Mouse (Mus musculus): ENCODE results near the gene Mmp1b. TPM values are rescaled to one million over a fixed set of nuclear protein-coding genes. Genes with fewer than 3 reads are reported as not detected.
"Not testable (repeated sequence)": the region's sequence is repeated elsewhere in the genome, so short reads cannot be mapped to it uniquely, and the experiment has no call there.

The Mmp1b gene
- not detected for total RNA-seq (2021)
- polyA plus RNA-seq (2012; rRNA removed), result not detected in 2 replicates
- long read RNA-seq, result 0 reads

DNA sequence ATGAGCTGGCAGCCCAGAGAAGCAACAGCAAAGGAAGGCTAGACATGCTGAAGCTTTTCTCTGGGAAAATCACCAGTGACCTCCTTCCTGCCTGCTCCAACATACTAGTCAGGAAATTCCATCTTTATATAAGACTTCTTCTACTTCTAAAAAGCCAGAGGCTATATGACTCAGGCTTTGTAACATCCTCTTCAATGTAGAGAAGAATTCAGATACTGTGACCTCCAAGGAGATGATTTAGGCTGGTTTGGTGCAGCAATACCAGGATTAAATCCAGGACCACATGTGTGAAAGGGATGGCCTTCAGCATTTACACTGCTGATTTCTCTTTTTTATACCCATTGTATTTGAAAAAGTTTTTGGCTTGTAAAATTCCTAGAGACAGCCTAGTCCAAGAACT, at the start of gene Mmp1b:
Gene Mmp1b (minus strand): TSS at position 101 of the 400 bp plus-strand sequence.
- no peak for DNase-seq

DNA sequence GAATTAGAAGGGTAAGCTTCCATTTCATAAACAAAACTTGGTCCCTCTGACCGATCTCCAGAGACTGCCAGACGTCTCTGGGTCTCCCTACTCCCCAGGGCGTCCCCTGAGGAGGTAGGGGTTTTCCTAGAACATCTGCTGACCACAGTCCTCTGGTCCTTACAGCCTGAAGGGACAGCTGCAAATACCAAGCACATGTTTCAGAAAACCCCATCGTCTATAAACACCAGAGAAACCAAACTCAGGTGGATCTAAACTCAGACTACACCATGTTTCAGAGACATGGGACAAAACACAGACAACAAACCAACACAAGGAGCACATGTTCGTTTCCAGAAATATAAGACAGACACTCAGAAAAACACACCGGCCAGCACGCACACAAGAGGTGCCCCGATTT, 8.7 kb upstream of the Mmp1b start:
- not testable (repeated sequence) for DNase-seq

GRCm38 (mm10) chr9:7354535-7354934, 33.3 kb downstream of the Mmp1b start:
- no peak for DNase-seq

DNA sequence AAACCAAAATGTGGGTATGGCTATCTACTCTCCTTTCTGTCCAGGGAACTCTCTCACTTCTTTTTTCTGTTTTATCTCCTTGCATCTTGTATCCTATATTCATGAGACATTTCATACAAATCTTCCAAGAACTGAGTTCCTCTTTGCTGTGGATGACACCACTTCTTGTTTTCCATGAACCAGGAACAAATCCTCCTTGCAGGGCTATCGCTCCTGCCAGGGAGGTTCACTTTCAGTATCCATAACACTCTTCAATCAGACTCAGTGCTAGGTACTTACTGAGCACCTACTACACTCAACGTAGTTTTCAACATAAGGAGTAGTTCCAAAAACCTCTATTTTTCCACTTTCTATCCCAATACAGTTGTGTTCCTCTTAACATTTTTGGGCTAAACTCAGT, 42.3 kb downstream of the Mmp1b start:
- DNase-seq, result no peak

DNA sequence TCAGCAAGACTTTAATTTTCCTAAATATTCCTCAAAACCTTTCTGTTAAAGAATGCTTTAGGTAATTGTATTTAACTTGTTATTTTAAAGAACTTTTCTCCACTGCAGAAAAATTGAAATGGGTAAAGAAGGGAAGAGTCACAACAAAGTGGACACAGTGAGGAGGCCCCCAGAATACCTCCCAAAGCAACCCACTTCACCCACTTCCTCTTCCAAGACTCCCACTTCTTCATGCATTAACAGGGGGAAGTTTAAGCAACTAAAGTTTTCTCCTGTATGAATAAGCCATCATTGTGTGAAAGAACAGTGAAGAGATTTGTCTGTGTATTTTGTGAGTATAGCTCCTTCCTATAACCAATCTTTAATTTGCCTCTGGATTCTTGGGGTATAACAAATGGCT, 43.7 kb downstream of the Mmp1b start, which contains the start of gene Mmp12:
Gene Mmp12 (plus strand): TSS at position 275 of the 400 bp plus-strand sequence.
- no peak for DNase-seq

- no peak for DNase-seq
Measured at GRCm38 (mm10) chr9:7336740-7337483, 50.9 kb downstream of the Mmp1b start.

GRCm38 (mm10) chr9:7335766-7336680, 51.8 kb downstream of the Mmp1b start:
- no peak for DNase-seq

DNA sequence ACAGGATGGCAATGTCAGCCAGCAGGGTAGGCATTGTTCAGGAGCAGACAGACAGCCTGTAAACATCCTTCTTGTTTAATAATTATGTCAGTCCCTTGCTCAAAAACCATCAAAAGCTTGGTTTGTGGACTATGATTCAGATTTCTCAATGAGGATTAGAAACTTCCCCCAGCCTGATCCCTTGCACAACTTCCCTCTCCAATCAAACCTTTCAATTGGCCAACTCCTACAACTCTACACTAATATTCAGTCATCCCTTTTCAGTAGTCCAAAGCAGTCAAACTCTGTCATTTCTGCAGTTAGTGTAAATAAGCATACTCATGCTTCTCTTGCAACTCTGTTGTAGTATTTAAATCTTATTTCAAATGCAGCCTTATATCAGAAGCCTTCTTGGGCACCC, 56.0 kb downstream of the Mmp1b start:
- no peak for DNase-seq

Other genes starting within 250 kb of the Mmp1b start
- gene Dync2h1, start 203.6 kb downstream of the Mmp1b start, total RNA-seq (2021), result 10 to 100 TPM in 1 of 2 experiments, 1 to 10 TPM in 1; 9.1 to 11.0 TPM
- 0.79 and 0.85 TPM in 2 replicates for gene Dync2h1, start 203.6 kb downstream of the Mmp1b start, polyA plus RNA-seq (2012; rRNA removed)
- gene Dcun1d5, start 203.5 kb downstream of the Mmp1b start, total RNA-seq (2021), result 10 to 100 TPM; 69.1 to 73.3 TPM
- 52.1 and 62.2 TPM in 2 replicates for gene Dcun1d5, start 203.5 kb downstream of the Mmp1b start, polyA plus RNA-seq (2012; rRNA removed)
- 1 to 10 TPM in 1 of 2 experiments, under 1 TPM in 1; 0.37 to 1.1 TPM for gene Mmp13, start 115.5 kb downstream of the Mmp1b start, total RNA-seq (2021)
- gene Mmp13, start 115.5 kb downstream of the Mmp1b start, polyA plus RNA-seq (2012; rRNA removed), result 0.12 and 0.32 TPM in 2 replicates
- 10 to 100 TPM in 1 of 2 experiments, 1 to 10 TPM in 1; 4.5 to 16.2 TPM for gene Mmp12, start 43.7 kb downstream of the Mmp1b start, total RNA-seq (2021)
- gene Mmp12, start 43.7 kb downstream of the Mmp1b start, polyA plus RNA-seq (2012; rRNA removed), result 0.75 and 1.2 TPM in 2 replicates
- not detected for gene Mmp3, start 57.8 kb upstream of the Mmp1b start, total RNA-seq (2021)
- 0.15 TPM in 1 of 2 replicates, not detected in the other for gene Mmp3, start 57.8 kb upstream of the Mmp1b start, polyA plus RNA-seq (2012; rRNA removed)
- gene Mmp10, start 114.3 kb upstream of the Mmp1b start, total RNA-seq (2021), result not detected
- not detected in 2 replicates for gene Mmp10, start 114.3 kb upstream of the Mmp1b start, polyA plus RNA-seq (2012; rRNA removed)
- under 1 TPM in 1 of 2 experiments, not detected in 1; 0.78 TPM for gene Mmp8, start 170.4 kb upstream of the Mmp1b start, total RNA-seq (2021)
- not detected in 2 replicates for gene Mmp8, start 170.4 kb upstream of the Mmp1b start, polyA plus RNA-seq (2012; rRNA removed)
- gene Mmp27, start 183.3 kb upstream of the Mmp1b start, total RNA-seq (2021), result 1 to 10 TPM in 1 of 2 experiments, under 1 TPM in 1; 0.21 to 9.2 TPM
- 0.08 TPM in 1 of 2 replicates, not detected in the other for gene Mmp27, start 183.3 kb upstream of the Mmp1b start, polyA plus RNA-seq (2012; rRNA removed)
- not detected for gene Mmp20, start 240.2 kb upstream of the Mmp1b start, total RNA-seq (2021)
- not detected in 2 replicates for gene Mmp20, start 240.2 kb upstream of the Mmp1b start, polyA plus RNA-seq (2012; rRNA removed)

All from adrenal gland, adult 2 months (tissue).